Mouse (Mus musculus) lung, embryonic 16.5 days (tissue): ENCODE data around the gene Foxa1. TPM values are rescaled to one million over a fixed set of nuclear protein-coding genes. Genes with fewer than 3 reads are reported as not detected.

Experiments used
- ATAC-seq: fragments of 200-750 bp; cut with Nextera tagmentation; 2 replicates; pipeline ENCODE4 v1.8.0; 2017; ENCODE audit warnings: low read depth, mild to moderate bottlenecking, moderate library complexity
- H3K27ac ChIP-seq: fragments of 300-500 bp; sonication (generic); 2 replicates; pipeline ENCODE4 v1.5.1; 2014; ENCODE audit warnings: mild to moderate bottlenecking, control low read depth, low read length
- H3K27me3 ChIP-seq: fragments of 300-500 bp; sonication (generic); 2 replicates; pipeline ENCODE4 v1.6.1; 2014; ENCODE audit warnings: low read depth, low read length, mixed read lengths; ENCODE audit not compliant: control insufficient read depth, insufficient read depth
- H3K36me3 ChIP-seq: fragments of 300-500 bp; sonication (generic); 2 replicates; pipeline ENCODE4 v1.6.1; 2014; ENCODE audit warnings: low read length; ENCODE audit not compliant: control insufficient read depth, insufficient read depth
- H3K4me1 ChIP-seq: fragments of 300-500 bp; sonication (generic); replicated peaks from 2 replicates; pipeline ENCODE4 v1.6.1; 2014; ENCODE audit warnings: low read length, mixed read lengths; ENCODE audit not compliant: control insufficient read depth, insufficient read depth
- H3K4me2 ChIP-seq: fragments of 300-500 bp; sonication (generic); 2 replicates; pipeline ENCODE4 v1.6.1; 2014; ENCODE audit warnings: low read depth, low read length, control low read depth
- H3K4me3 ChIP-seq: fragments of 300-500 bp; sonication (generic); 2 replicates; pipeline ENCODE4 v1.5.1; 2014; ENCODE audit warnings: mild to moderate bottlenecking, low read length, control low read depth
- H3K9ac ChIP-seq: fragments of 300-500 bp; sonication (generic); 2 replicates; pipeline ENCODE4 v1.6.1; 2014; ENCODE audit warnings: low read length, control low read depth
- H3K9me3 ChIP-seq: fragments of 300-500 bp; sonication (generic); 2 replicates; pipeline ENCODE4 v1.6.1; 2016; ENCODE audit warnings: low read length; ENCODE audit not compliant: control insufficient read depth
- WGBS: fragments of 180-500 bp; shearing (Covaris S2); extraction: QIAGEN DNeasy Blood & Tissue Kit; methylation state at CpG from one replicate; pipeline ENCODE4 v1.1.7; 2014; 5-methylcytosine and 5-hydroxymethylcytosine counted together
- polyA plus RNA-seq: library from polyadenylated mRNA; unstranded; fragments of >200 nt; fragmentation: Nextera tagmentation; extraction: Ambion mirVana; gene quantifications from 2 replicates; pipeline ENCODE4 v1.2.1, GENCODE M21; 2015

The Foxa1 gene
- polyA plus RNA-seq, 1 experiment from 2014 or later, result 7.5 TPM

GRCm38 (mm10) chr12:57549667-57550160 is 3.0 kb upstream of the Foxa1 start:
- H3K9ac ChIP-seq, result peak overlapping the region; percentile 60
- H3K4me1 ChIP-seq, result peaks cover 9% of the 10 kb centered on the region; the same call in 1 of the 2 replicates
- peak overlapping the region; percentile 12; the same call in 1 of the 2 replicates for H3K27ac ChIP-seq
- H3K36me3 ChIP-seq, result no peaks in the 10 kb centered on the region
- H3K4me3 ChIP-seq, result peak overlapping the region; percentile 35
- peaks cover 70% of the 10 kb centered on the region for H3K27me3 ChIP-seq
- 3% methylated on average over 15 of the region's 15 CpGs for WGBS
- no peaks in the 10 kb centered on the region for H3K9me3 ChIP-seq
- ATAC-seq, result no peak
- peak overlapping the region; percentile 74 for H3K4me2 ChIP-seq

GRCm38 (mm10) chr12:57548981-57549666 is 2.4 kb upstream of the Foxa1 start:
- Histone ChIP-seq H3K27ac (peak overlapping the region; percentile 63), H3K4me2 (peak overlapping the region; percentile 74), H3K4me1 (peaks cover 9% of the 10 kb centered on the region; the same call in 1 of the 2 replicates), H3K27me3 (peaks cover 70% of the 10 kb centered on the region), H3K9me3 (no peaks in the 10 kb centered on the region), H3K4me3 (peak overlapping the region; percentile 35), H3K9ac (peak overlapping the region; percentile 60), H3K36me3 (no peaks in the 10 kb centered on the region)
- ATAC-seq, result no peak
- 5% methylated on average over 25 of the region's 25 CpGs for WGBS

- H3K36me3 ChIP-seq, result no peaks in the 10 kb centered on the region
- 2% methylated on average over 20 of the region's 20 CpGs for WGBS
- peak; percentile 32; the same call in 1 of the 2 replicates for ATAC-seq
- peak overlapping the region; percentile 35 for H3K4me3 ChIP-seq
- H3K27ac ChIP-seq, result peak overlapping the region; percentile 63
- peak overlapping the region; percentile 60 for H3K9ac ChIP-seq
- peaks cover 69% of the 10 kb centered on the region for H3K27me3 ChIP-seq
- H3K4me2 ChIP-seq, result peak overlapping the region; percentile 74
- peaks cover 9% of the 10 kb centered on the region; the same call in 1 of the 2 replicates for H3K4me1 ChIP-seq
- H3K9me3 ChIP-seq, result no peaks in the 10 kb centered on the region
Measured at GRCm38 (mm10) chr12:57548352-57548980, 1.8 kb upstream of the Foxa1 start.

- H3K4me3 ChIP-seq, result peak overlapping the region; percentile 35
- 3% methylated on average over 9 of the region's 9 CpGs for WGBS
- H3K9ac ChIP-seq, result peak overlapping the region; percentile 39
- peak overlapping the region; percentile 74 for H3K4me2 ChIP-seq
- no peaks in the 10 kb centered on the region for H3K36me3 ChIP-seq
- H3K27ac ChIP-seq, result peak overlapping the region; percentile 63
- H3K27me3 ChIP-seq, result peaks cover 70% of the 10 kb centered on the region
- no peak for ATAC-seq
- H3K9me3 ChIP-seq, result no peaks in the 10 kb centered on the region
- peaks cover 9% of the 10 kb centered on the region; the same call in 1 of the 2 replicates for H3K4me1 ChIP-seq
Measured at GRCm38 (mm10) chr12:57547890-57548289, 1.2 kb upstream of the Foxa1 start.

- under 1% methylated on average over 50 of the region's 106 CpGs for WGBS
- peak overlapping the region; percentile 70 for H3K4me3 ChIP-seq
- H3K4me2 ChIP-seq, result peak overlapping the region; percentile 74
- ATAC-seq, result peak; percentile 68
- peaks cover 78% of the 10 kb centered on the region for H3K27me3 ChIP-seq
- peaks cover 9% of the 10 kb centered on the region; the same call in 1 of the 2 replicates for H3K4me1 ChIP-seq
- no peaks in the 10 kb centered on the region for H3K36me3 ChIP-seq
- peak overlapping the region; percentile 96 for H3K27ac ChIP-seq
- H3K9me3 ChIP-seq, result no peaks in the 10 kb centered on the region
- peak overlapping the region; percentile 84 for H3K9ac ChIP-seq
Measured at GRCm38 (mm10) chr12:57545371-57546241, 1.1 kb downstream of the Foxa1 start.

- ATAC-seq, result no peak
- WGBS, result 1% methylated on average over 31 of the region's 31 CpGs
Measured at GRCm38 (mm10) chr12:57544641-57545370, 1.9 kb downstream of the Foxa1 start.

GRCm38 (mm10) chr12:57543627-57543991 is 3.1 kb downstream of the Foxa1 start:
- ATAC-seq, result no peak
- H3K27ac ChIP-seq, result peak overlapping the region; percentile 71
- peak overlapping the region; percentile 75 for H3K9ac ChIP-seq
- peak overlapping the region; percentile 70 for H3K4me3 ChIP-seq
- H3K36me3 ChIP-seq, result no peaks in the 10 kb centered on the region
- H3K9me3 ChIP-seq, result no peaks in the 10 kb centered on the region
- H3K27me3 ChIP-seq, result peaks cover 63% of the 10 kb centered on the region
- peak overlapping the region; percentile 51 for H3K4me2 ChIP-seq
- peaks cover 6% of the 10 kb centered on the region; the same call in 1 of the 2 replicates for H3K4me1 ChIP-seq
- under 1% methylated on average over 10 of the region's 10 CpGs for WGBS

More at GRCm38 (mm10) chr12:57544641-57545370, 1.9 kb downstream of the Foxa1 start:
- peaks cover 9% of the 10 kb centered on the region; the same call in 1 of the 2 replicates for H3K4me1 ChIP-seq
- peak overlapping the region; percentile 96 for H3K27ac ChIP-seq
- no peaks in the 10 kb centered on the region for H3K9me3 ChIP-seq
- H3K4me2 ChIP-seq, result peak overlapping the region; percentile 74
- H3K36me3 ChIP-seq, result no peaks in the 10 kb centered on the region
- peak overlapping the region; percentile 84 for H3K9ac ChIP-seq
- H3K4me3 ChIP-seq, result peak overlapping the region; percentile 70
- H3K27me3 ChIP-seq, result peaks cover 73% of the 10 kb centered on the region
